Mouse (Mus musculus): ENCODE results near the gene Kctd7. TPM values are rescaled to one million over a fixed set of nuclear protein-coding genes. Genes with fewer than 3 reads are reported as not detected.

The Kctd7 gene
- 14.8 and 15.5 TPM in 2 replicates for polyA plus RNA-seq (2014; fragmentation: Nextera tagmentation; extraction: Ambion mirVana)

DNA sequence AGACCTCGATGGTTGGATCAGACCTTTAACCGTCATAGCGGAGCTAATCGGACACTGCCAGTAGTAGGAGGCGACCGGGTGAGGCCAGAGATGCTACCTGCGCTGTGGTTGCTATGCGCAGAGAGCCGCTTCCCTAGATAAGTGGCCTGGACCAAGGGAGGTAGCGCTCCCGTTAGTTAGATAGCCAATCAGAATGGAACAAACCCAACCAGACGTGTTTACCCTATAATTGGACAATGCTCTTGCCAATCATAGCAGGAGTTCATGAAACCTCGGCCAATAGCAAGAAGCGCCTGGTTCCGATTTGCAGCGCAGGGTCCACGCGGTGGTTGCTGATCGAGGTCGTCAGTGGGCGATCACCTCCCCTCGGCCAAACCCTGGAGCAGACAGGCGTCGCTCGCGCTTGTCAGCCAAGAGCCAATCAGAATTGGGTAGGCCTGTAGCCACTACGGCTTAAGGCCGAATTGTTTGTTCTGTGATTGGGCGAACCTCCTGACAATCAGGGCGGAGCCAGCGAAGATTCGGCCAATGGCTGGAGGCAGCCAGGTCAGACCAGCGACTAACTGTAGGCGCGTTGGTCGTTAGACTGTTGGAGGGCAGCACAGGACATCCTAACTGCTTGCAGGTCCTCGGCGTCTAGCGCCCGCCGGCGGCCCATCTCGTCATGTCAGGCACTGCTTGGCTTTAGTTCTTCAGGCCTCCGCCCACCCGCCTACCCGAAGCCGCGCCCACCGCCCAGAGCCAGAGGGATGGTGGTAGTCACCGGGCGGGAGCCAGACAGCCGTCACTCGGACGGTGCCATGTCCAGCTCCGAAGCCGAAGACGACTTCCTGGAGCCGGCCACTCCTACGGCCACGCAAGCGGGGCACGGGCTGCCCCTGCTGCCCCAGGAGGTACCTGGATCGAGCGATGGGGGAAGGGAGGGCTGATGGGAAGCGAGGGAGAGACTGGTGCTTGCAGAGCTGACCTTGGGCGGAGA, at the start of gene Kctd7:
Gene Kctd7 (plus strand): TSS at position 528 of the 979 bp plus-strand sequence.
- peak; percentile 98 for DNase-seq
- Histone ChIP-seq H3K9ac (replicated peaks; ENCODE audit: low read length) (peak within 1 kb of the TSS; percentile 79), H3K4me2 (ENCODE audit: low read length) (peak within 1 kb of the TSS; percentile 84), H3K27me3 (ENCODE audit: control insufficient read depth, insufficient read depth, low read length) (no peaks in the 10 kb centered on the region), H3K36me3 (ENCODE audit: control insufficient read depth, insufficient read depth, low read length) (peaks cover 18% of the 10 kb centered on the region), H3K4me3 (replicated peaks; ENCODE audit: low read depth, low read length) (peak within 1 kb of the TSS; percentile 69), H3K4me1 (ENCODE audit: control insufficient read depth, insufficient read depth, low read length) (peaks cover 18% of the 10 kb centered on the region), H3K27ac (replicated peaks; ENCODE audit: low read depth, low read length) (peak within 1 kb of the TSS; percentile 89), H3K9me3 (ENCODE audit: control insufficient read depth, low read length) (no peaks in the 10 kb centered on the region)
- under 1% methylated on average over 66 of the region's 66 CpGs for WGBS
- ATAC-seq (ENCODE audit: low FRiP score, low TSS enrichment), result peak; percentile 96

GRCm38 (mm10) chr5:130096754-130097153, 47.9 kb upstream of the Kctd7 start:
- Histone ChIP-seq H3K9ac (replicated peaks; ENCODE audit: low read length) (no peak overlapping the region), H3K4me1 (ENCODE audit: control insufficient read depth, insufficient read depth, low read length) (no peaks in the 10 kb centered on the region), H3K27me3 (ENCODE audit: control insufficient read depth, insufficient read depth, low read length) (no peaks in the 10 kb centered on the region), H3K9me3 (ENCODE audit: control insufficient read depth, low read length) (no peaks in the 10 kb centered on the region), H3K4me2 (ENCODE audit: low read length) (no peak overlapping the region), H3K36me3 (ENCODE audit: control insufficient read depth, insufficient read depth, low read length) (peaks cover 3% of the 10 kb centered on the region; the same call in 1 of the 2 replicates), H3K27ac (replicated peaks; ENCODE audit: low read depth, low read length) (no peak overlapping the region), H3K4me3 (replicated peaks; ENCODE audit: low read depth, low read length) (no peak overlapping the region)
- 56% methylated on average over 12 of the region's 12 CpGs for WGBS
- DNase-seq (peak; percentile 32), ATAC-seq (ENCODE audit: low FRiP score, low TSS enrichment) (no peak)

GRCm38 (mm10) chr5:130097837-130098236, 46.8 kb upstream of the Kctd7 start:
- no peaks in the 10 kb centered on the region for H3K4me1 ChIP-seq (ENCODE audit: control insufficient read depth, insufficient read depth, low read length)
- H3K36me3 ChIP-seq (ENCODE audit: control insufficient read depth, insufficient read depth, low read length), result peaks cover 14% of the 10 kb centered on the region
- H3K27ac ChIP-seq (replicated peaks; ENCODE audit: low read depth, low read length), result no peak overlapping the region
- no peaks in the 10 kb centered on the region for H3K9me3 ChIP-seq (ENCODE audit: control insufficient read depth, low read length)
- WGBS, result 94% methylated on average over 2 of the region's 2 CpGs
- no peaks in the 10 kb centered on the region for H3K27me3 ChIP-seq (ENCODE audit: control insufficient read depth, insufficient read depth, low read length)
- no peak overlapping the region for H3K9ac ChIP-seq (replicated peaks; ENCODE audit: low read length)
- ATAC-seq (ENCODE audit: low FRiP score, low TSS enrichment), result no peak
- no peak overlapping the region for H3K4me2 ChIP-seq (ENCODE audit: low read length)
- DNase-seq, result no peak
- no peak overlapping the region for H3K4me3 ChIP-seq (replicated peaks; ENCODE audit: low read depth, low read length)

DNA sequence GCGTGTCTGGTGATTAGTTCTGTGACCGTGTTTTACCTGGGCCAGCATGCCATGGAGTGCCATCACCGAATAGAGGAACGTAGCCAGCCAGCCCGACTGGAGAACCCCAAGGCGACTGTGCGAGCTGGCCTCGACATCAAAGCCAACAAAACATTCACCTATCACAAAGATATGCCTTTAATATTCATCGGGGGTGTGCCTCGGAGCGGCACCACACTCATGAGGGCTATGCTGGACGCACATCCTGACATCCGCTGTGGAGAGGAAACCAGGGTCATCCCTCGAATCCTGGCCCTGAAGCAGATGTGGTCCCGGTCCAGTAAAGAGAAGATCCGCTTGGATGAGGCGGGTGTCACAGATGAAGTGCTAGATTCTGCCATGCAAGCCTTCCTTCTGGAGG, 42.9 kb upstream of the Kctd7 start:
- Histone ChIP-seq H3K27ac (replicated peaks; ENCODE audit: low read depth, low read length) (no peak overlapping the region), H3K4me2 (ENCODE audit: low read length) (no peak overlapping the region), H3K9me3 (ENCODE audit: control insufficient read depth, low read length) (no peaks in the 10 kb centered on the region), H3K9ac (replicated peaks; ENCODE audit: low read length) (no peak overlapping the region), H3K36me3 (ENCODE audit: control insufficient read depth, insufficient read depth, low read length) (peaks cover 25% of the 10 kb centered on the region), H3K4me1 (ENCODE audit: control insufficient read depth, insufficient read depth, low read length) (no peaks in the 10 kb centered on the region), H3K27me3 (ENCODE audit: control insufficient read depth, insufficient read depth, low read length) (no peaks in the 10 kb centered on the region), H3K4me3 (replicated peaks; ENCODE audit: low read depth, low read length) (no peak overlapping the region)
- DNase-seq (no peak), ATAC-seq (ENCODE audit: low FRiP score, low TSS enrichment) (no peak)
- 96% methylated on average over 17 of the region's 17 CpGs for WGBS

DNA sequence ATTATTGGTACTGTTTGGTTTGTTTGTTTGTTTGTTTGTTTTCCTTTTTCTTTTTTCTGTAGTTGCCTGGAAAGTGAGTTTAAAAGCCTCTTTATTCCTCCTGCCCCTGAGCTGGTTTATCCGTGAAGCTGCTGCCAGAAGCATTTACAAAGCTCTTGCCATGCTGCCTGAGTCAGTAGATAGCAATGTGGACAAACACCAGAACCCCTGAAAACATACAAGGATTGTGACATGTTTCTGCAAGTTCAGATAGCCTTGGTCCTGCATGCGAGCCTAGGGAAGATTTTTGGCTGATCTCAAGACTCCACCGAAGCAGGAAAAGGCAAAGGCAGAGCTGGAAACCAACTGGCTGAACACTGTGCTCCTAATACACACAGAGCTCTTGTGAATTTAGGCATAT, 35.3 kb upstream of the Kctd7 start:
- H3K4me2 ChIP-seq (ENCODE audit: low read length), result no peak overlapping the region
- H3K36me3 ChIP-seq (ENCODE audit: control insufficient read depth, insufficient read depth, low read length), result peaks cover 17% of the 10 kb centered on the region
- no peak overlapping the region for H3K27ac ChIP-seq (replicated peaks; ENCODE audit: low read depth, low read length)
- no peaks in the 10 kb centered on the region for H3K27me3 ChIP-seq (ENCODE audit: control insufficient read depth, insufficient read depth, low read length)
- no peak for ATAC-seq (ENCODE audit: low FRiP score, low TSS enrichment)
- no peak overlapping the region for H3K9ac ChIP-seq (replicated peaks; ENCODE audit: low read length)
- H3K9me3 ChIP-seq (ENCODE audit: control insufficient read depth, low read length), result no peaks in the 10 kb centered on the region
- H3K4me1 ChIP-seq (ENCODE audit: control insufficient read depth, insufficient read depth, low read length), result no peaks in the 10 kb centered on the region
- no peak overlapping the region for H3K4me3 ChIP-seq (replicated peaks; ENCODE audit: low read depth, low read length)
- WGBS, result 94% methylated on average over 3 of the region's 3 CpGs
- DNase-seq, result no peak

GRCm38 (mm10) chr5:130110632-130111464, 33.8 kb upstream of the Kctd7 start:
- Histone ChIP-seq H3K9ac (replicated peaks; ENCODE audit: low read length) (no peak overlapping the region), H3K4me2 (ENCODE audit: low read length) (no peak overlapping the region), H3K27ac (replicated peaks; ENCODE audit: low read depth, low read length) (no peak overlapping the region), H3K9me3 (ENCODE audit: control insufficient read depth, low read length) (no peaks in the 10 kb centered on the region), H3K27me3 (ENCODE audit: control insufficient read depth, insufficient read depth, low read length) (no peaks in the 10 kb centered on the region), H3K36me3 (ENCODE audit: control insufficient read depth, insufficient read depth, low read length) (peaks cover 21% of the 10 kb centered on the region), H3K4me1 (ENCODE audit: control insufficient read depth, insufficient read depth, low read length) (no peaks in the 10 kb centered on the region), H3K4me3 (replicated peaks; ENCODE audit: low read depth, low read length) (no peak overlapping the region)
- ATAC-seq (ENCODE audit: low FRiP score, low TSS enrichment) (no peak), DNase-seq (no peak)
- WGBS, result 86% methylated on average over 12 of the region's 12 CpGs

DNA sequence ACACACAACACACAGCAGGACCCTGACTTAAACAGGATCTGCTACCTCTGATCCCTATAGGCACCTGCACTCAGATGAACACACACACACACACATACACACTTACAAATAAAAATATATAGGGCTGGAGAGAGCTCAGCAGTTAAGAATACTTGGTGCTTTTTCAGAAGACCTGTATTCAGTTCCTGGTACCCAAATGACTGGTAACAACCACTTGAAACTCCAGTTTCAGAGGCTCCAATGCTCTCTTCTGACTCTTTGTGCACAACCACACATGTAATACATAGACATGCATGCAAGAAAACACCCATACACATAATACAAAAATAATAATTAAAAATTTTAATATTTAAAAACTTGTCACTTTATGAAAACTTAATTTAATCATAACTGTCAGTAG, 32.0 kb upstream of the Kctd7 start:
- Histone ChIP-seq H3K4me1 (ENCODE audit: control insufficient read depth, insufficient read depth, low read length) (no peaks in the 10 kb centered on the region), H3K36me3 (ENCODE audit: control insufficient read depth, insufficient read depth, low read length) (peaks cover 28% of the 10 kb centered on the region), H3K27me3 (ENCODE audit: control insufficient read depth, insufficient read depth, low read length) (no peaks in the 10 kb centered on the region), H3K9me3 (ENCODE audit: control insufficient read depth, low read length) (no peaks in the 10 kb centered on the region), H3K9ac (replicated peaks; ENCODE audit: low read length) (no peak overlapping the region), H3K4me2 (ENCODE audit: low read length) (no peak overlapping the region), H3K4me3 (replicated peaks; ENCODE audit: low read depth, low read length) (no peak overlapping the region), H3K27ac (replicated peaks; ENCODE audit: low read depth, low read length) (no peak overlapping the region)
- no peak for DNase-seq
- ATAC-seq (ENCODE audit: low FRiP score, low TSS enrichment), result no peak

- WGBS, result 94% methylated on average over 12 of the region's 12 CpGs
- ATAC-seq (ENCODE audit: low FRiP score, low TSS enrichment) (no peak), DNase-seq (no peak)
- H3K9ac ChIP-seq (replicated peaks; ENCODE audit: low read length), result no peak overlapping the region
- H3K27me3 ChIP-seq (ENCODE audit: control insufficient read depth, insufficient read depth, low read length), result no peaks in the 10 kb centered on the region
- peaks cover 19% of the 10 kb centered on the region for H3K36me3 ChIP-seq (ENCODE audit: control insufficient read depth, insufficient read depth, low read length)
- H3K4me1 ChIP-seq (ENCODE audit: control insufficient read depth, insufficient read depth, low read length), result no peaks in the 10 kb centered on the region
- H3K4me2 ChIP-seq (ENCODE audit: low read length), result no peak overlapping the region
- no peak overlapping the region for H3K27ac ChIP-seq (replicated peaks; ENCODE audit: low read depth, low read length)
- no peak overlapping the region for H3K4me3 ChIP-seq (replicated peaks; ENCODE audit: low read depth, low read length)
- H3K9me3 ChIP-seq (ENCODE audit: control insufficient read depth, low read length), result no peaks in the 10 kb centered on the region
Observed at GRCm38 (mm10) chr5:130116116-130116515, 28.5 kb upstream of the Kctd7 start.

All from midbrain, embryonic 14.5 days (tissue).